Mouse (Mus musculus) lung, postnatal 0 days (tissue): ENCODE data around the gene Dpp6. TPM values are rescaled to one million over a fixed set of nuclear protein-coding genes. Genes with fewer than 3 reads are reported as not detected.

ENCODE experiments used
- ATAC-seq: fragments of 200-750 bp; cut with Nextera tagmentation; 2 replicates; pipeline ENCODE4 v1.8.0; 2017; ENCODE audit warnings: moderate library complexity
- DNase-seq: peaks from one replicate; pipeline ENCODE4 v3.0.0-alpha.2; 2016; ENCODE audit warnings: low spot score
- H3K27ac ChIP-seq: fragments of 300-500 bp; sonication (generic); 2 replicates; pipeline ENCODE4 v1.5.1; 2014; ENCODE audit warnings: antibody characterized with exemption, mild to moderate bottlenecking, low read length, mixed read lengths
- H3K27me3 ChIP-seq: fragments of 300-500 bp; sonication (generic); replicated peaks from 2 replicates; pipeline ENCODE4 v1.6.1; 2014; ENCODE audit warnings: low read length, mixed read lengths; ENCODE audit not compliant: insufficient read depth
- H3K36me3 ChIP-seq: fragments of 300-500 bp; sonication (generic); 2 replicates; pipeline ENCODE4 v1.6.1; 2014; ENCODE audit warnings: low read length, mixed read lengths; ENCODE audit not compliant: insufficient read depth
- H3K4me1 ChIP-seq: fragments of 300-500 bp; sonication (generic); 2 replicates; pipeline ENCODE4 v1.6.1; 2014; ENCODE audit warnings: antibody characterized with exemption, low read depth, low read length, mixed read lengths; ENCODE audit not compliant: insufficient read depth
- H3K4me2 ChIP-seq: fragments of 300-500 bp; sonication (generic); replicated peaks from 2 replicates; pipeline ENCODE4 v1.6.1; 2014; ENCODE audit warnings: low read depth, mild to moderate bottlenecking, low read length, moderate library complexity, mixed read lengths
- H3K4me3 ChIP-seq: fragments of 300-500 bp; sonication (generic); 2 replicates; pipeline ENCODE4 v1.5.1; 2014; ENCODE audit warnings: low read depth, low read length
- H3K9ac ChIP-seq: fragments of 300-500 bp; sonication (generic); replicated peaks from 2 replicates; pipeline ENCODE4 v1.6.1; 2014; ENCODE audit warnings: low read depth, mild to moderate bottlenecking
- H3K9me3 ChIP-seq: fragments of 300-500 bp; sonication (generic); 2 replicates; pipeline ENCODE4 v1.6.1; 2016; ENCODE audit warnings: low read length, mixed read lengths
- CTCF ChIP-seq: IDR thresholded peaks from 2 replicates; pipeline ENCODE4 v1.5.1; 2016; ENCODE audit warnings: antibody characterized with exemption, mild to moderate bottlenecking
- EP300 ChIP-seq: IDR thresholded peaks from 2 replicates; pipeline ENCODE4 v1.6.1; 2016; ENCODE audit warnings: antibody characterized with exemption, mild to moderate bottlenecking, control low read depth
- WGBS: fragments of 180-500 bp; shearing (Covaris S2); extraction: QIAGEN DNeasy Blood & Tissue Kit; methylation state at CpG from one replicate; pipeline ENCODE4 v1.1.7; 2014; 5-methylcytosine and 5-hydroxymethylcytosine counted together
- polyA plus RNA-seq: library from polyadenylated mRNA; unstranded; fragments of >200 nt; fragmentation: Nextera tagmentation; extraction: Ambion mirVana; gene quantifications from 2 replicates; pipeline ENCODE4 v1.2.1, GENCODE M21; 2015

Gene Dpp6
- polyA plus RNA-seq, 1 experiment from 2014 or later: 0.05 TPM

GRCm38 (mm10) chr5:27732288-27732868 is 915.4 kb downstream of the Dpp6 start:
- WGBS: 74% methylated on average over 5 of the region's 5 CpGs
- Histone ChIP-seq H3K4me2 (no peak overlapping the region), H3K27me3 (no peaks in the 10 kb centered on the region), H3K4me3 (no peak overlapping the region), H3K4me1 (no peaks in the 10 kb centered on the region), H3K36me3 (no peaks in the 10 kb centered on the region), H3K9ac (no peak overlapping the region), H3K9me3 (no peaks in the 10 kb centered on the region), H3K27ac (no peak overlapping the region)
- TF ChIP-seq CTCF (no peak), EP300 (no peak)
- DNase-seq (no peak), ATAC-seq (no peak)

- no peak overlapping the region for H3K4me3 ChIP-seq
Observed at GRCm38 (mm10) chr5:27737168-27737567, 920.2 kb downstream of the Dpp6 start.

GRCm38 (mm10) chr5:27739216-27739615 is 922.2 kb downstream of the Dpp6 start:
- H3K4me1 ChIP-seq: no peaks in the 10 kb centered on the region
- no peak for DNase-seq
- TF ChIP-seq EP300 (no peak), CTCF (no peak)
- ATAC-seq: no peak
- H3K4me2 ChIP-seq: no peak overlapping the region
- H3K36me3 ChIP-seq: peaks cover 7% of the 10 kb centered on the region; the same call in 1 of the 2 replicates
- no peaks in the 10 kb centered on the region for H3K27me3 ChIP-seq
- H3K9me3 ChIP-seq: no peaks in the 10 kb centered on the region
- no peak overlapping the region for H3K9ac ChIP-seq
- H3K4me3 ChIP-seq: no peak overlapping the region
- no peak overlapping the region for H3K27ac ChIP-seq
- WGBS: 76% methylated on average over 6 of the region's 6 CpGs

More at GRCm38 (mm10) chr5:27737168-27737567, 920.2 kb downstream of the Dpp6 start:
- H3K27ac ChIP-seq: no peak overlapping the region
- DNase-seq: peak; percentile 68
- ATAC-seq: peak; percentile 65
- 4% methylated on average over 3 of the region's 3 CpGs for WGBS
- H3K27me3 ChIP-seq: no peaks in the 10 kb centered on the region
- no peak overlapping the region for H3K9ac ChIP-seq
- no peak overlapping the region for H3K4me2 ChIP-seq
- peaks cover under 1% of the 10 kb centered on the region; the same call in 1 of the 2 replicates for H3K36me3 ChIP-seq
- peak; percentile 73 for TF ChIP-seq CTCF
- TF ChIP-seq EP300: no peak
- H3K4me1 ChIP-seq: no peaks in the 10 kb centered on the region
- H3K9me3 ChIP-seq: no peaks in the 10 kb centered on the region

- TF ChIP-seq EP300 (no peak), CTCF (no peak)
- Histone ChIP-seq H3K27ac (no peak overlapping the region), H3K4me1 (no peaks in the 10 kb centered on the region), H3K36me3 (peaks cover 14% of the 10 kb centered on the region), H3K4me2 (no peak overlapping the region), H3K9me3 (no peaks in the 10 kb centered on the region), H3K27me3 (no peaks in the 10 kb centered on the region), H3K9ac (no peak overlapping the region), H3K4me3 (no peak overlapping the region)
- WGBS: 91% methylated on average over 1 of the region's 1 CpGs
- DNase-seq (no peak), ATAC-seq (no peak)
Observed at GRCm38 (mm10) chr5:27744944-27745343, 927.9 kb downstream of the Dpp6 start.

GRCm38 (mm10) chr5:27765780-27766179 is 948.8 kb downstream of the Dpp6 start:
- Histone ChIP-seq H3K9me3 (no peaks in the 10 kb centered on the region), H3K27ac (no peak overlapping the region), H3K4me2 (no peak overlapping the region), H3K4me3 (no peak overlapping the region), H3K36me3 (peaks cover 21% of the 10 kb centered on the region; the same call in 1 of the 2 replicates), H3K27me3 (no peaks in the 10 kb centered on the region), H3K9ac (no peak overlapping the region), H3K4me1 (no peaks in the 10 kb centered on the region)
- no peak for DNase-seq
- ATAC-seq: no peak
- TF ChIP-seq CTCF (no peak), EP300 (no peak)
- WGBS: 93% methylated on average over 4 of the region's 4 CpGs

- WGBS: 86% methylated on average over 5 of the region's 5 CpGs
- no peak overlapping the region for H3K4me3 ChIP-seq
- no peak overlapping the region for H3K9ac ChIP-seq
- no peak for DNase-seq
- H3K4me1 ChIP-seq: no peaks in the 10 kb centered on the region
- no peak for ATAC-seq
- H3K36me3 ChIP-seq: peaks cover 24% of the 10 kb centered on the region
- no peak overlapping the region for H3K27ac ChIP-seq
- H3K9me3 ChIP-seq: no peaks in the 10 kb centered on the region
- H3K27me3 ChIP-seq: no peaks in the 10 kb centered on the region
- no peak overlapping the region for H3K4me2 ChIP-seq
- TF ChIP-seq CTCF (no peak), EP300 (no peak)
Observed at GRCm38 (mm10) chr5:27767948-27768347, 950.9 kb downstream of the Dpp6 start.
